Mouse (Mus musculus) intestine, embryonic 16.5 days (tissue): ENCODE results near the gene Arhgdia. TPM values are rescaled to one million over a fixed set of nuclear protein-coding genes. Genes with fewer than 3 reads are reported as not detected.

Source experiments
- ATAC-seq: fragments of 200-750 bp; cut with Nextera tagmentation; 2 replicates; pipeline ENCODE4 v1.8.0; 2017; ENCODE audit warnings: moderate TSS enrichment, moderate library complexity
- H3K27ac ChIP-seq: fragments of 300-500 bp; sonication (generic); 2 replicates; pipeline ENCODE4 v1.5.1; 2014; ENCODE audit warnings: mild to moderate bottlenecking, low read length
- H3K27me3 ChIP-seq: fragments of 300-500 bp; sonication (generic); replicated peaks from 2 replicates; pipeline ENCODE4 v1.6.1; 2014; ENCODE audit warnings: low read length, control low read depth, mixed read lengths; ENCODE audit not compliant: control insufficient read depth, insufficient read depth
- H3K36me3 ChIP-seq: fragments of 300-500 bp; sonication (generic); 2 replicates; pipeline ENCODE4 v1.6.1; 2014; ENCODE audit warnings: low read length, control low read depth; ENCODE audit not compliant: control insufficient read depth, insufficient read depth
- H3K4me1 ChIP-seq: fragments of 300-500 bp; sonication (generic); 2 replicates; pipeline ENCODE4 v1.6.1; 2014; ENCODE audit warnings: low read length, control low read depth, mixed read lengths; ENCODE audit not compliant: control insufficient read depth, insufficient read depth
- H3K4me2 ChIP-seq: fragments of 300-500 bp; sonication (generic); 2 replicates; pipeline ENCODE4 v1.6.1; 2014; ENCODE audit warnings: low read depth, low read length, control low read depth
- H3K4me3 ChIP-seq: fragments of 300-500 bp; sonication (generic); 2 replicates; pipeline ENCODE4 v1.5.1; 2014; ENCODE audit warnings: mild to moderate bottlenecking, low read length
- H3K9ac ChIP-seq: fragments of 300-500 bp; sonication (generic); 2 replicates; pipeline ENCODE4 v1.6.1; 2014; ENCODE audit warnings: low read depth, low read length
- H3K9me3 ChIP-seq: fragments of 300-500 bp; sonication (generic); 2 replicates; pipeline ENCODE4 v1.6.1; 2016; ENCODE audit warnings: low read length, control low read depth; ENCODE audit not compliant: control insufficient read depth
- WGBS: fragments of 180-500 bp; shearing (Covaris S2); extraction: QIAGEN DNeasy Blood & Tissue Kit; methylation state at CpG from one replicate; pipeline ENCODE4 v1.1.7; 2014; 5-methylcytosine and 5-hydroxymethylcytosine counted together
- polyA plus RNA-seq: library from polyadenylated mRNA; unstranded; fragments of >200 nt; fragmentation: Nextera tagmentation; extraction: Ambion mirVana; gene quantifications from 2 replicates; pipeline ENCODE4 v1.2.1, GENCODE M21; 2015

The Arhgdia gene
- polyA plus RNA-seq, 1 experiment from 2014 or later, result 641 TPM

- Histone ChIP-seq H3K4me3 (peak overlapping the region; percentile 95), H3K9ac (peak overlapping the region; percentile 85), H3K4me2 (peak overlapping the region; percentile 92), H3K4me1 (peaks cover 15% of the 10 kb centered on the region), H3K27ac (peak overlapping the region; percentile 89), H3K27me3 (no peaks in the 10 kb centered on the region), H3K9me3 (no peaks in the 10 kb centered on the region), H3K36me3 (peaks cover 20% of the 10 kb centered on the region)
- ATAC-seq, result peak; percentile 85
- under 1% methylated on average over 53 of the region's 53 CpGs for WGBS
Measured at GRCm38 (mm10) chr11:120624680-120625111, 43.3 kb upstream of the Arhgdia start.

GRCm38 (mm10) chr11:120623961-120624679, 42.7 kb upstream of the Arhgdia start:
- H3K36me3 ChIP-seq, result peaks cover 21% of the 10 kb centered on the region
- peak overlapping the region; percentile 89 for H3K27ac ChIP-seq
- peaks cover 11% of the 10 kb centered on the region for H3K4me1 ChIP-seq

GRCm38 (mm10) chr11:120622805-120623204, 41.4 kb upstream of the Arhgdia start:
- Histone ChIP-seq H3K4me3 (no peak overlapping the region), H3K27ac (no peak overlapping the region), H3K9me3 (no peaks in the 10 kb centered on the region), H3K4me1 (peaks cover 11% of the 10 kb centered on the region), H3K9ac (no peak overlapping the region), H3K4me2 (no peak overlapping the region), H3K36me3 (peaks cover 19% of the 10 kb centered on the region), H3K27me3 (no peaks in the 10 kb centered on the region)
- WGBS, result 89% methylated on average over 6 of the region's 6 CpGs
- ATAC-seq, result no peak

More at GRCm38 (mm10) chr11:120623961-120624679, 42.7 kb upstream of the Arhgdia start:
- H3K27me3 ChIP-seq, result no peaks in the 10 kb centered on the region
- H3K9me3 ChIP-seq, result no peaks in the 10 kb centered on the region
- peak; percentile 80 for ATAC-seq
- H3K9ac ChIP-seq, result peak overlapping the region; percentile 85
- H3K4me3 ChIP-seq, result peak overlapping the region; percentile 95
- peak overlapping the region; percentile 92 for H3K4me2 ChIP-seq
- 12% methylated on average over 30 of the region's 30 CpGs for WGBS

GRCm38 (mm10) chr11:120620195-120620594, 38.8 kb upstream of the Arhgdia start:
- no peaks in the 10 kb centered on the region for H3K27me3 ChIP-seq
- 94% methylated on average over 14 of the region's 14 CpGs for WGBS
- peaks cover 22% of the 10 kb centered on the region for H3K4me1 ChIP-seq
- no peak overlapping the region for H3K9ac ChIP-seq
- no peak overlapping the region for H3K4me2 ChIP-seq
- H3K9me3 ChIP-seq, result no peaks in the 10 kb centered on the region
- H3K36me3 ChIP-seq, result peaks cover 19% of the 10 kb centered on the region
- no peak overlapping the region for H3K27ac ChIP-seq
- H3K4me3 ChIP-seq, result no peak overlapping the region
- ATAC-seq, result no peak

- no peaks in the 10 kb centered on the region for H3K27me3 ChIP-seq
- peaks cover 20% of the 10 kb centered on the region for H3K4me1 ChIP-seq
- H3K4me2 ChIP-seq, result no peak overlapping the region
- peak overlapping the region; percentile 84 for H3K27ac ChIP-seq
- H3K36me3 ChIP-seq, result peaks cover 19% of the 10 kb centered on the region
- WGBS, result 90% methylated on average over 25 of the region's 25 CpGs
- H3K9ac ChIP-seq, result no peak overlapping the region; the same call in 1 of the 2 replicates
- ATAC-seq, result no peak
- H3K4me3 ChIP-seq, result no peak overlapping the region
- no peaks in the 10 kb centered on the region for H3K9me3 ChIP-seq
Measured at GRCm38 (mm10) chr11:120618619-120619535, 37.5 kb upstream of the Arhgdia start.

GRCm38 (mm10) chr11:120617519-120618112, 36.2 kb upstream of the Arhgdia start, which contains the start of gene Pcyt2:
Gene Pcyt2, minus strand, starts transcription at chr11:120617936.
- Histone ChIP-seq H3K27me3 (no peaks in the 10 kb centered on the region), H3K9me3 (no peaks in the 10 kb centered on the region), H3K27ac (peak within 1 kb of the TSS; percentile 84), H3K4me1 (peaks cover 19% of the 10 kb centered on the region), H3K36me3 (peaks cover 31% of the 10 kb centered on the region), H3K4me2 (peak within 1 kb of the TSS; percentile 68), H3K4me3 (peak within 1 kb of the TSS; percentile 88), H3K9ac (peak within 1 kb of the TSS; percentile 90)
- WGBS, result under 1% methylated on average over 56 of the region's 56 CpGs
- peak; percentile 93 for ATAC-seq

- H3K4me2 ChIP-seq, result peak overlapping the region; percentile 68
- peak overlapping the region; percentile 88 for H3K4me3 ChIP-seq
- peak overlapping the region; percentile 84 for H3K27ac ChIP-seq
- no peaks in the 10 kb centered on the region for H3K27me3 ChIP-seq
- H3K4me1 ChIP-seq, result peaks cover 19% of the 10 kb centered on the region
- WGBS, result 40% methylated on average over 4 of the region's 4 CpGs
- H3K36me3 ChIP-seq, result peaks cover 35% of the 10 kb centered on the region
- ATAC-seq, result peak; percentile 47
- peak overlapping the region; percentile 90 for H3K9ac ChIP-seq
- no peaks in the 10 kb centered on the region for H3K9me3 ChIP-seq
Measured at GRCm38 (mm10) chr11:120616617-120617294, 35.3 kb upstream of the Arhgdia start.

- Histone ChIP-seq H3K4me1 (peaks cover 19% of the 10 kb centered on the region), H3K4me2 (peak overlapping the region; percentile 68), H3K36me3 (peaks cover 37% of the 10 kb centered on the region), H3K27me3 (no peaks in the 10 kb centered on the region), H3K9me3 (no peaks in the 10 kb centered on the region), H3K4me3 (peak overlapping the region; percentile 88), H3K9ac (peak overlapping the region; percentile 90), H3K27ac (peak overlapping the region; percentile 45)
- 84% methylated on average over 11 of the region's 11 CpGs for WGBS
- ATAC-seq, result no peak
Measured at GRCm38 (mm10) chr11:120615606-120616203, 34.3 kb upstream of the Arhgdia start.
